Mouse (Mus musculus) kidney, postnatal 0 days (tissue): ENCODE measurements around the gene Tiam1. TPM values are rescaled to one million over a fixed set of nuclear protein-coding genes. Genes with fewer than 3 reads are reported as not detected.

ENCODE experiments used
- ATAC-seq: fragments of 200-750 bp; cut with Nextera tagmentation; replicated peaks from 2 replicates; pipeline ENCODE4 v1.8.0; 2017; ENCODE audit warnings: low read depth, moderate number of reproducible peaks, moderate TSS enrichment, moderate library complexity; ENCODE audit not compliant: low FRiP score
- DNase-seq: peaks from one replicate; pipeline ENCODE4 v3.0.0-alpha.2; 2016; ENCODE audit warnings: low spot score
- H3K27ac ChIP-seq: fragments of 300-500 bp; sonication (generic); 2 replicates; pipeline ENCODE4 v1.5.1; 2014; ENCODE audit warnings: mild to moderate bottlenecking
- H3K27me3 ChIP-seq: fragments of 300-500 bp; sonication (generic); 2 replicates; pipeline ENCODE4 v1.6.1; 2014; ENCODE audit warnings: low read length, mixed read lengths; ENCODE audit not compliant: insufficient read depth
- H3K36me3 ChIP-seq: fragments of 300-500 bp; sonication (generic); 2 replicates; pipeline ENCODE4 v1.6.1; 2014; ENCODE audit warnings: low read length, mixed read lengths; ENCODE audit not compliant: insufficient read depth
- H3K4me1 ChIP-seq: fragments of 300-500 bp; sonication (generic); replicated peaks from 2 replicates; pipeline ENCODE4 v1.6.1; 2014; ENCODE audit warnings: antibody characterized with exemption, low read length, mixed read lengths; ENCODE audit not compliant: insufficient read depth
- H3K4me2 ChIP-seq: fragments of 300-500 bp; sonication (generic); 2 replicates; pipeline ENCODE4 v1.6.1; 2014; ENCODE audit warnings: mild to moderate bottlenecking, low read length, moderate library complexity, mixed read lengths
- H3K4me3 ChIP-seq: fragments of 300-500 bp; sonication (generic); replicated peaks from 2 replicates; pipeline ENCODE4 v1.5.1; 2014; ENCODE audit warnings: low read depth, low read length
- H3K9ac ChIP-seq: fragments of 300-500 bp; sonication (generic); 2 replicates; pipeline ENCODE4 v1.6.1; 2014; ENCODE audit warnings: low read depth, low read length
- H3K9me3 ChIP-seq: fragments of 300-500 bp; sonication (generic); replicated peaks from 2 replicates; pipeline ENCODE4 v1.6.1; 2016; ENCODE audit warnings: low read length, inconsistent platforms, mixed read lengths
- CTCF ChIP-seq: IDR thresholded peaks from 2 replicates; pipeline ENCODE4 v1.5.1; 2016; ENCODE audit warnings: antibody characterized with exemption, low read depth, mild to moderate bottlenecking, moderate library complexity
- WGBS: fragments of 180-500 bp; shearing (Covaris S2); extraction: QIAGEN DNeasy Blood & Tissue Kit; methylation state at CpG from one replicate; pipeline ENCODE4 v1.1.7; 2014; 5-methylcytosine and 5-hydroxymethylcytosine counted together
- polyA plus RNA-seq: library from polyadenylated mRNA; unstranded; fragments of >200 nt; fragmentation: Nextera tagmentation; extraction: Ambion mirVana; gene quantifications from 2 replicates; pipeline ENCODE4 v1.2.1, GENCODE M21; 2015

The Tiam1 gene
- polyA plus RNA-seq, 1 experiment from 2014 or later, result 11.5 TPM

DNA sequence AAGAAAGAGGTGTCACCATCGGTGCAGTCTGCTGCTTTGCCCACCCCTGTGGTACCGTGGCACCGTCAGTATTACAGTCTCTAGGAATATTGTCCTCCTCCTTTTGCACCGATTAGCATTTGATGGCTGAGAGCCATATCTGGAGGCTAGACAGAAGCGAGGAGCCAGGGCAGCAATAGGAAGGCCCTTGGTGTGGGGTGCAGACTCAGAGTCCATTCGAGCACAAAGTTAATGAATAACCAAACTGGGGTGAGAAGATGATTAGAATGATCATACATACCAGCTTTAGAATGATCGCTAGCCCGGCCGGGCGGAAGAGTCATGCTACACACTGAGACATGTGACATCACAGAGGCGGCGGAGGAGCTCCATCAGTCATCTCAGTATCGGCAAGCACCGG lies 180.7 kb downstream of the Tiam1 start:
- no peak for DNase-seq
- Histone ChIP-seq H3K4me1 (peaks cover 8% of the 10 kb centered on the region; the same call in 1 of the 2 replicates), H3K9me3 (no peaks in the 10 kb centered on the region), H3K4me2 (no peak overlapping the region), H3K4me3 (no peak overlapping the region), H3K27me3 (no peaks in the 10 kb centered on the region), H3K36me3 (no peaks in the 10 kb centered on the region), H3K9ac (no peak overlapping the region), H3K27ac (no peak overlapping the region)
- 83% methylated on average over 14 of the region's 14 CpGs for WGBS
- no peak for ATAC-seq
- TF ChIP-seq CTCF, result no peak

GRCm38 (mm10) chr16:89960904-89961303 lies 182.7 kb downstream of the Tiam1 start:
- 14% methylated on average over 7 of the region's 8 CpGs for WGBS
- no peak for ATAC-seq
- TF ChIP-seq CTCF, result no peak

DNA sequence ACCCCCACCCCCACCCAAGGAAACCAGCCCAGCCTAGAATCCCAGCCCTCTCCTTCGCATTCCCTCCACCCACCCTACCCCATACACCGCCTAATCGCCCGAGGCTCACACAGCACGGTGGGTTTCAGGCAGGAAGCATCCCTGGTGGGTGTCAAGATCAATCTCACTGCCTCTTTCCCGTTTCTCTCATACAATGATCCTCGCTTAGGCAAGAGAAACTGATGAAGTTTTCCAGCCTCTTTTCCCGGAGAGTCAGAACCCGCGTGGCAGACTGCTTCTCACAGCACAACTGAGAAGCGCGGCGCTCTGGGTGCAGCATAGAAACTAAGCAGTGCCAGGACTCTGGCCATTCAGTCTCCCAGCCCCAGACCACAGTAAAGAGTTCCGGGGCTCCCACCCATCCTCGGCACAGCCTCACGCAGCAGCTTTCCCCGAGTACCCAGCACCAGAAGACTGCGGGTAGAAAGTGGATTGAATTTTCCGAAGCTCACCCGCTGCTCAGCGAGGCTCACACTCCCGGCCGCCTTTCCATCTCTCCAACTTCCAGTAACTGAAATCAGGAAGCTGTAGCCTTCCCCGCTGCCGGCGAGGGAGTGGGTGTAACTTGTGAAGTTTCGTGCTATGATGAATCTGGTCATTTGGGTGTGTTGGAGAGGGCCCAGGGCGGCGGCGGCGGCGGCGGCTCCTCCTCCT lies 183.2 kb downstream of the Tiam1 start:
- Histone ChIP-seq H3K9ac (peak overlapping the region; percentile 46; the same call in 1 of the 2 replicates), H3K4me2 (peak overlapping the region; percentile 93), H3K9me3 (no peaks in the 10 kb centered on the region), H3K36me3 (no peaks in the 10 kb centered on the region), H3K4me3 (peak overlapping the region; percentile 44), H3K27ac (peak overlapping the region; percentile 25; the same call in 1 of the 2 replicates), H3K4me1 (peaks cover 8% of the 10 kb centered on the region; the same call in 1 of the 2 replicates), H3K27me3 (no peaks in the 10 kb centered on the region)
- ATAC-seq, result peak; percentile 41; the same call in 1 of the 2 replicates
- WGBS, result 1% methylated on average over 33 of the region's 33 CpGs
- TF ChIP-seq CTCF, result no peak
- DNase-seq, result peak; percentile 79

More at GRCm38 (mm10) chr16:89960904-89961303, 182.7 kb downstream of the Tiam1 start:
- H3K36me3 ChIP-seq, result no peaks in the 10 kb centered on the region
- no peak overlapping the region for H3K27ac ChIP-seq
- no peaks in the 10 kb centered on the region for H3K9me3 ChIP-seq
- H3K4me3 ChIP-seq, result peak overlapping the region; percentile 44
- no peaks in the 10 kb centered on the region for H3K27me3 ChIP-seq
- H3K4me2 ChIP-seq, result peak overlapping the region; percentile 93
- peak; percentile 50 for DNase-seq
- H3K4me1 ChIP-seq, result peaks cover 8% of the 10 kb centered on the region; the same call in 1 of the 2 replicates
- no peak overlapping the region for H3K9ac ChIP-seq

DNA sequence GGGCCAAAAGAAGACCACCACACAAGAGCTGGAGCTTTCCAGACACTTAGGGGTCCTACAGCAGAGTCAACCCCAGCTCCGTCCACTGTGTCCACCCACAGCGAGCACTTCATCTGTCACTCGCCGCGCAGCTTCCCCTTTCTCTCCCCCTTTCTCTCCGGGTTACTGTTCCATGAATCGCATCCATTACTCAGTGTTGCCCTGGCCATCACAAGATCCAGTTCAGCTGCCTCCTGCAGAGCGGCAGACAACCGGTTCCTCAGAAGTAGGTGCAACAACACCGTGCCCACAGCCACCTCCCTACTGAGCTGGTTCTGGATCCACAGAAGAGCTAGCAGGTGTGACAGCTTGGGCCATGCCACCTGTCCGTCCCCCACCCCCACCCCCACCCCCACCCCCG lies 184.6 kb downstream of the Tiam1 start:
- Histone ChIP-seq H3K36me3 (no peaks in the 10 kb centered on the region), H3K4me1 (peaks cover 8% of the 10 kb centered on the region; the same call in 1 of the 2 replicates), H3K27ac (no peak overlapping the region), H3K27me3 (no peaks in the 10 kb centered on the region), H3K4me2 (peak overlapping the region; percentile 93), H3K9ac (no peak overlapping the region), H3K9me3 (no peaks in the 10 kb centered on the region), H3K4me3 (peak overlapping the region; percentile 14; the same call in 1 of the 2 replicates)
- peak; percentile 52 for ATAC-seq
- TF ChIP-seq CTCF, result no peak
- WGBS, result 19% methylated on average over 12 of the region's 12 CpGs
- no peak for DNase-seq

- H3K36me3 ChIP-seq, result no peaks in the 10 kb centered on the region
- H3K4me3 ChIP-seq, result no peak overlapping the region
- H3K27me3 ChIP-seq, result no peaks in the 10 kb centered on the region
- DNase-seq, result no peak
- WGBS, result 58% methylated on average over 10 of the region's 10 CpGs
- peaks cover 8% of the 10 kb centered on the region; the same call in 1 of the 2 replicates for H3K4me1 ChIP-seq
- H3K9me3 ChIP-seq, result no peaks in the 10 kb centered on the region
- no peak for TF ChIP-seq CTCF
- no peak overlapping the region for H3K27ac ChIP-seq
- no peak for ATAC-seq
- H3K9ac ChIP-seq, result no peak overlapping the region
- no peak overlapping the region for H3K4me2 ChIP-seq
Measured at GRCm38 (mm10) chr16:89958030-89958429, 185.5 kb downstream of the Tiam1 start.

- H3K27me3 ChIP-seq, result no peaks in the 10 kb centered on the region
- no peak overlapping the region for H3K4me3 ChIP-seq
- TF ChIP-seq CTCF, result no peak
- no peak overlapping the region for H3K9ac ChIP-seq
- no peaks in the 10 kb centered on the region for H3K36me3 ChIP-seq
- peaks cover 8% of the 10 kb centered on the region; the same call in 1 of the 2 replicates for H3K4me1 ChIP-seq
- ATAC-seq (peak; percentile 64; the same call in 1 of the 2 replicates), DNase-seq (no peak)
- no peaks in the 10 kb centered on the region for H3K9me3 ChIP-seq
- no peak overlapping the region for H3K4me2 ChIP-seq
- WGBS, result 54% methylated on average over 8 of the region's 8 CpGs
- H3K27ac ChIP-seq, result peak overlapping the region; percentile 64
Measured at GRCm38 (mm10) chr16:89954525-89954924, 189.0 kb downstream of the Tiam1 start.
